Mouse (Mus musculus): Measurements from ENCODE around the gene Gm49354. TPM values are rescaled to one million over a fixed set of nuclear protein-coding genes. Genes with fewer than 3 reads are reported as not detected.

The Gm49354 gene
- total and polyA plus RNA-seq, 3 experiments, result 3.6 TPM; not detected in 2

GRCm38 (mm10) chr13:59745462-59745861 lies 36.6 kb downstream of the Gm49354 start:
- Histone ChIP-seq H3K9ac (ENCODE audit: control insufficient read depth, low read depth, low read length, poor library complexity, severe bottlenecking) (no peak overlapping the region), H3K27ac (ENCODE audit: control insufficient read depth, low read depth, low read length) (no peak overlapping the region), H3K27me3 (ENCODE audit: control insufficient read depth in 1 of 2, insufficient read depth in 2 of 2, low read length in 2 of 2) (no peaks in the 10 kb centered on the region), H3K4me3 (ENCODE audit: control insufficient read depth in 1 of 2, insufficient read depth in 1 of 2, low read depth in 2 of 2, low read length in 2 of 2) (no peak overlapping the region), H3K36me3 (ENCODE audit: control insufficient read depth in 1 of 2, insufficient read depth in 2 of 2, low read length in 2 of 2) (no peaks in the 10 kb centered on the region), H3K9me3 (replicated peaks; ENCODE audit: insufficient read depth, low read length) (no peaks in the 10 kb centered on the region), H3K4me1 (ENCODE audit: control insufficient read depth in 1 of 2, insufficient read depth in 2 of 2, low read length in 2 of 2) (no peaks in the 10 kb centered on the region), H3K79me2 (ENCODE audit: control insufficient read depth, insufficient read depth, low read length, poor library complexity) (no peaks in the 10 kb centered on the region)
- TF ChIP-seq ZMIZ1 (IDR thresholded peaks at IDR 0.05; ENCODE audit: low read depth, low read length) (no peak), ZC3H11A (IDR thresholded peaks at IDR 0.05; ENCODE audit: low read depth, low read length) (no peak), TCF12 (IDR thresholded peaks at IDR 0.05; ENCODE audit: low read depth, low read length) (no peak), CTCF (IDR thresholded peaks at IDR 0.05 in 2 of 3, conservative IDR thresholded peaks at IDR 0.05 in 1 of 3; ENCODE audit: control insufficient read depth in 1 of 3, insufficient read depth in 1 of 3, low read depth in 2 of 3, low read length in 3 of 3, poor library complexity in 1 of 3, severe bottlenecking in 1 of 3) (no peak), CHD2 (IDR thresholded peaks at IDR 0.05; ENCODE audit: low read length) (no peak), USF1 (IDR thresholded peaks at IDR 0.05; ENCODE audit: low read depth, low read length) (no peak), UBTF (IDR thresholded peaks at IDR 0.05; ENCODE audit: borderline replicate concordance, insufficient read depth, low read depth, low read length) (no peak), USF2 (IDR thresholded peaks at IDR 0.05; ENCODE audit: borderline replicate concordance in 1 of 2, insufficient read depth in 1 of 2, low read depth in 1 of 2, low read length in 2 of 2) (no peak), CHD1 (IDR thresholded peaks at IDR 0.05; ENCODE audit: low read depth, low read length) (no peak), SMC3 (IDR thresholded peaks at IDR 0.05; ENCODE audit: low read depth, low read length) (no peak)
- no peak for DNase-seq (ENCODE audit: low read depth, low spot score)

GRCm38 (mm10) chr13:59741697-59742096 lies 40.3 kb downstream of the Gm49354 start:
- DNase-seq (ENCODE audit: low read depth, low spot score), result peak; percentile 72
- peak; percentile 40 for TF ChIP-seq RAD21 (IDR thresholded peaks at IDR 0.05; ENCODE audit: low read depth, low read length)
- TF ChIP-seq ZC3H11A (IDR thresholded peaks at IDR 0.05; ENCODE audit: low read depth, low read length), result peak; percentile 36; the same call in 1 of the 2 replicates
- peak; percentile 50 to 72 (median 60) for TF ChIP-seq CTCF (IDR thresholded peaks at IDR 0.05 in 2 of 3, conservative IDR thresholded peaks at IDR 0.05 in 1 of 3; ENCODE audit: control insufficient read depth in 1 of 3, insufficient read depth in 1 of 3, low read depth in 2 of 3, low read length in 3 of 3, poor library complexity in 1 of 3, severe bottlenecking in 1 of 3)
- TF ChIP-seq SIN3A (IDR thresholded peaks at IDR 0.05; ENCODE audit: low read length), result 0 out of 2 replicates have a peak, but pooled peaks have one; percentile 38
- TF ChIP-seq MAZ (IDR thresholded peaks at IDR 0.05; ENCODE audit: low read depth, low read length), result no peak
- no peak for TF ChIP-seq USF2 (IDR thresholded peaks at IDR 0.05; ENCODE audit: borderline replicate concordance in 1 of 2, insufficient read depth in 1 of 2, low read depth in 1 of 2, low read length in 2 of 2)
- no peak for TF ChIP-seq NELFE (IDR thresholded peaks at IDR 0.05; ENCODE audit: low read depth, low read length)
- TF ChIP-seq KAT2A (conservative IDR thresholded peaks at IDR 0.05; ENCODE audit: low read depth, low read length), result no peak
- TF ChIP-seq SMC3 (IDR thresholded peaks at IDR 0.05; ENCODE audit: low read depth, low read length), result peak; percentile 69
- no peak for TF ChIP-seq MAFK (IDR thresholded peaks at IDR 0.05; ENCODE audit: borderline replicate concordance, low read depth, low read length)
- no peak for TF ChIP-seq ELF1 (IDR thresholded peaks at IDR 0.05; ENCODE audit: low read depth, low read length)
- TF ChIP-seq GABPA (IDR thresholded peaks at IDR 0.05; ENCODE audit: low read depth, low read length), result no peak
- TF ChIP-seq POLR2A (IDR thresholded peaks at IDR 0.05; ENCODE audit: control insufficient read depth in 1 of 2, insufficient read depth in 1 of 2, low read depth in 1 of 2, low read length in 2 of 2, poor library complexity in 1 of 2), result no peak
- TF ChIP-seq POLR2AphosphoS5 (IDR thresholded peaks at IDR 0.05; ENCODE audit: borderline replicate concordance, low read depth, low read length), result no peak
- no peak for TF ChIP-seq EP300 (IDR thresholded peaks at IDR 0.05; ENCODE audit: low read depth in 1 of 2, low read length in 2 of 2)
- 0 out of 2 replicates have a peak, but pooled peaks have one; percentile 28 for TF ChIP-seq TBP (IDR thresholded peaks at IDR 0.05; ENCODE audit: low read depth, low read length)

More at GRCm38 (mm10) chr13:59741697-59742096, 40.3 kb downstream of the Gm49354 start:
- H3K4me3 ChIP-seq (ENCODE audit: control insufficient read depth in 1 of 2, insufficient read depth in 1 of 2, low read depth in 2 of 2, low read length in 2 of 2), result no peak overlapping the region
- no peaks in the 10 kb centered on the region for H3K27me3 ChIP-seq (ENCODE audit: control insufficient read depth in 1 of 2, insufficient read depth in 2 of 2, low read length in 2 of 2)
- H3K9ac ChIP-seq (ENCODE audit: control insufficient read depth, low read depth, low read length, poor library complexity, severe bottlenecking), result no peak overlapping the region
- no peaks in the 10 kb centered on the region for H3K36me3 ChIP-seq (ENCODE audit: control insufficient read depth in 1 of 2, insufficient read depth in 2 of 2, low read length in 2 of 2)
- no peaks in the 10 kb centered on the region for H3K4me1 ChIP-seq (ENCODE audit: control insufficient read depth in 1 of 2, insufficient read depth in 2 of 2, low read length in 2 of 2)
- H3K9me3 ChIP-seq (replicated peaks; ENCODE audit: insufficient read depth, low read length), result no peaks in the 10 kb centered on the region
- no peaks in the 10 kb centered on the region for H3K79me2 ChIP-seq (ENCODE audit: control insufficient read depth, insufficient read depth, low read length, poor library complexity)
- H3K27ac ChIP-seq (ENCODE audit: control insufficient read depth, low read depth, low read length), result no peak overlapping the region

Measured in MEL (cell line).